Mouse (Mus musculus): ENCODE measurements around the gene Kdm2b. TPM values are rescaled to one million over a fixed set of nuclear protein-coding genes. Genes with fewer than 3 reads are reported as not detected.
A peak's percentile ranks its signal among the peaks of the same experiment; 100 is the strongest.

The Kdm2b gene
- polyA plus RNA-seq, 1 experiment from 2014 or later: 88.1 TPM

- 94% methylated on average over 7 of the region's 7 CpGs for whole genome bisulfite sequencing
- H3K9me3 ChIP-seq: no peaks in the 10 kb centered on the region
- DNase-seq (ENCODE audit: low spot score): no peak
- H3K4me3 ChIP-seq: no peak overlapping the region
- peaks cover 61% of the 10 kb centered on the region for H3K36me3 ChIP-seq (replicated peaks)
- no peak overlapping the region for H3K27ac ChIP-seq (replicated peaks)
- H3K4me1 ChIP-seq: 0 out of 2 replicates have a peak, but pooled peaks cover 5% of the 10 kb centered on the region
- H3K27me3 ChIP-seq (replicated peaks; ENCODE audit: low read depth, poor library complexity, severe bottlenecking): no peaks in the 10 kb centered on the region
These were observed 58.6 kb downstream of the Kdm2b start for GRCm38 (mm10) chr5:122930991-122931390.

- Histone ChIP-seq H3K9me3 (no peaks in the 10 kb centered on the region), H3K4me1 (peaks cover 9% of the 10 kb centered on the region; the same call in 1 of the 2 replicates), H3K27me3 (replicated peaks; ENCODE audit: low read depth, poor library complexity, severe bottlenecking) (no peaks in the 10 kb centered on the region), H3K4me3 (no peak overlapping the region), H3K36me3 (replicated peaks) (peaks cover 34% of the 10 kb centered on the region), H3K27ac (replicated peaks) (no peak overlapping the region)
- DNase-seq (ENCODE audit: low spot score): no peak
- WGBS: 72% methylated on average over 3 of the region's 3 CpGs
These were observed 61.3 kb downstream of the Kdm2b start for GRCm38 (mm10) chr5:122928293-122928692.

- H3K4me1 ChIP-seq: peaks cover 9% of the 10 kb centered on the region; the same call in 1 of the 2 replicates
- 88% methylated on average over 6 of the region's 6 CpGs for WGBS
- H3K36me3 ChIP-seq (replicated peaks): peaks cover 28% of the 10 kb centered on the region
- H3K27me3 ChIP-seq (replicated peaks; ENCODE audit: low read depth, poor library complexity, severe bottlenecking): no peaks in the 10 kb centered on the region
- no peak for DNase-seq (ENCODE audit: low spot score)
- H3K4me3 ChIP-seq: no peak overlapping the region
- no peak overlapping the region for H3K27ac ChIP-seq (replicated peaks)
- H3K9me3 ChIP-seq: no peaks in the 10 kb centered on the region
These were observed 61.9 kb downstream of the Kdm2b start for GRCm38 (mm10) chr5:122927703-122928102.

- H3K27me3 ChIP-seq (replicated peaks; ENCODE audit: low read depth, poor library complexity, severe bottlenecking): no peaks in the 10 kb centered on the region
- no peak overlapping the region for H3K27ac ChIP-seq (replicated peaks)
- peaks cover 25% of the 10 kb centered on the region for H3K36me3 ChIP-seq (replicated peaks)
- WGBS: 89% methylated on average over 8 of the region's 8 CpGs
- no peak for DNase-seq (ENCODE audit: low spot score)
- H3K9me3 ChIP-seq: no peaks in the 10 kb centered on the region
- no peak overlapping the region for H3K4me3 ChIP-seq
- H3K4me1 ChIP-seq: peaks cover 9% of the 10 kb centered on the region; the same call in 1 of the 2 replicates
These were observed 62.5 kb downstream of the Kdm2b start for GRCm38 (mm10) chr5:122927092-122927491.

- no peak for DNase-seq (ENCODE audit: low spot score)
- H3K4me3 ChIP-seq: no peak overlapping the region
- no peaks in the 10 kb centered on the region for H3K27me3 ChIP-seq (replicated peaks; ENCODE audit: low read depth, poor library complexity, severe bottlenecking)
- H3K9me3 ChIP-seq: no peaks in the 10 kb centered on the region
- H3K36me3 ChIP-seq (replicated peaks): peaks cover 19% of the 10 kb centered on the region
- H3K4me1 ChIP-seq: peaks cover 9% of the 10 kb centered on the region; the same call in 1 of the 2 replicates
- WGBS: 87% methylated on average over 3 of the region's 3 CpGs
- H3K27ac ChIP-seq (replicated peaks): no peak overlapping the region
These were observed 63.3 kb downstream of the Kdm2b start for GRCm38 (mm10) chr5:122926341-122926740.

- no peaks in the 10 kb centered on the region for H3K9me3 ChIP-seq
- no peak overlapping the region for H3K4me3 ChIP-seq
- no peaks in the 10 kb centered on the region for H3K27me3 ChIP-seq (replicated peaks; ENCODE audit: low read depth, poor library complexity, severe bottlenecking)
- H3K36me3 ChIP-seq (replicated peaks): peaks cover 18% of the 10 kb centered on the region
- H3K4me1 ChIP-seq: peaks cover 9% of the 10 kb centered on the region; the same call in 1 of the 2 replicates
- WGBS: 49% methylated on average over 7 of the region's 7 CpGs
- DNase-seq (ENCODE audit: low spot score): peak; percentile 68
- no peak overlapping the region for H3K27ac ChIP-seq (replicated peaks)
These were observed 64.1 kb downstream of the Kdm2b start for GRCm38 (mm10) chr5:122925534-122925958.

- Histone ChIP-seq H3K4me3 (no peak overlapping the region), H3K9me3 (no peaks in the 10 kb centered on the region), H3K27me3 (replicated peaks; ENCODE audit: low read depth, poor library complexity, severe bottlenecking) (no peaks in the 10 kb centered on the region), H3K4me1 (peaks cover 10% of the 10 kb centered on the region; the same call in 1 of the 2 replicates), H3K36me3 (replicated peaks) (peaks cover 12% of the 10 kb centered on the region; the same call in 1 of the 2 replicates), H3K27ac (replicated peaks) (no peak overlapping the region)
- 91% methylated on average over 10 of the region's 10 CpGs for WGBS
- DNase-seq (ENCODE audit: low spot score): no peak
These were observed 65.7 kb downstream of the Kdm2b start for GRCm38 (mm10) chr5:122923871-122924465.

- DNase-seq (ENCODE audit: low spot score): no peak
- 88% methylated on average over 8 of the region's 8 CpGs for WGBS
- peaks cover 12% of the 10 kb centered on the region; the same call in 1 of the 2 replicates for H3K36me3 ChIP-seq (replicated peaks)
- no peaks in the 10 kb centered on the region for H3K9me3 ChIP-seq
- no peaks in the 10 kb centered on the region for H3K27me3 ChIP-seq (replicated peaks; ENCODE audit: low read depth, poor library complexity, severe bottlenecking)
- peaks cover 23% of the 10 kb centered on the region for H3K4me1 ChIP-seq
- H3K4me3 ChIP-seq: no peak overlapping the region
- H3K27ac ChIP-seq (replicated peaks): no peak overlapping the region
These were observed 67.7 kb downstream of the Kdm2b start for GRCm38 (mm10) chr5:122921941-122922340.

- no peaks in the 10 kb centered on the region for H3K9me3 ChIP-seq
- H3K4me3 ChIP-seq: no peak overlapping the region
- no peak for DNase-seq (ENCODE audit: low spot score)
- no peak overlapping the region for H3K27ac ChIP-seq (replicated peaks)
- H3K4me1 ChIP-seq: peaks cover 20% of the 10 kb centered on the region
- H3K36me3 ChIP-seq (replicated peaks): peaks cover 12% of the 10 kb centered on the region; the same call in 1 of the 2 replicates
- H3K27me3 ChIP-seq (replicated peaks; ENCODE audit: low read depth, poor library complexity, severe bottlenecking): no peaks in the 10 kb centered on the region
- WGBS: 88% methylated on average over 5 of the region's 5 CpGs
These were observed 69.1 kb downstream of the Kdm2b start for GRCm38 (mm10) chr5:122920557-122920956.

- WGBS: 34% methylated on average over 7 of the region's 7 CpGs
- Histone ChIP-seq H3K4me1 (peaks cover 19% of the 10 kb centered on the region), H3K36me3 (replicated peaks) (peaks cover 28% of the 10 kb centered on the region), H3K9me3 (no peaks in the 10 kb centered on the region), H3K27ac (replicated peaks) (peak overlapping the region; percentile 66), H3K4me3 (no peak overlapping the region), H3K27me3 (replicated peaks; ENCODE audit: low read depth, poor library complexity, severe bottlenecking) (no peaks in the 10 kb centered on the region)
- DNase-seq (ENCODE audit: low spot score): peak; percentile 76
These were observed 71.5 kb downstream of the Kdm2b start for GRCm38 (mm10) chr5:122917982-122918711.

- Histone ChIP-seq H3K27ac (replicated peaks) (no peak overlapping the region), H3K36me3 (replicated peaks) (peaks cover 28% of the 10 kb centered on the region)
These were observed 73.5 kb downstream of the Kdm2b start for GRCm38 (mm10) chr5:122916147-122916546.

GRCm38 (mm10) chr5:122912863-122913262 is 76.8 kb downstream of the Kdm2b start:
- DNase-seq (ENCODE audit: low spot score): no peak
- no peaks in the 10 kb centered on the region for H3K27me3 ChIP-seq (replicated peaks; ENCODE audit: low read depth, poor library complexity, severe bottlenecking)
- H3K4me1 ChIP-seq: peaks cover 7% of the 10 kb centered on the region
- no peaks in the 10 kb centered on the region for H3K9me3 ChIP-seq
- no peak overlapping the region for H3K4me3 ChIP-seq
- H3K27ac ChIP-seq (replicated peaks): no peak overlapping the region
- H3K36me3 ChIP-seq (replicated peaks): peaks cover 22% of the 10 kb centered on the region
- 93% methylated on average over 4 of the region's 4 CpGs for WGBS

More at GRCm38 (mm10) chr5:122916147-122916546, 73.5 kb downstream of the Kdm2b start:
- no peaks in the 10 kb centered on the region for H3K9me3 ChIP-seq
- H3K4me1 ChIP-seq: peaks cover 19% of the 10 kb centered on the region
- no peaks in the 10 kb centered on the region for H3K27me3 ChIP-seq (replicated peaks; ENCODE audit: low read depth, poor library complexity, severe bottlenecking)
- 90% methylated on average over 6 of the region's 6 CpGs for WGBS
- no peak for DNase-seq (ENCODE audit: low spot score)
- H3K4me3 ChIP-seq: no peak overlapping the region

GRCm38 (mm10) chr5:122909481-122909880 is 80.1 kb downstream of the Kdm2b start:
- Histone ChIP-seq H3K4me3 (no peak overlapping the region), H3K9me3 (no peaks in the 10 kb centered on the region), H3K36me3 (replicated peaks) (peaks cover 14% of the 10 kb centered on the region), H3K27me3 (replicated peaks; ENCODE audit: low read depth, poor library complexity, severe bottlenecking) (no peaks in the 10 kb centered on the region), H3K27ac (replicated peaks) (0 out of 2 replicates have a peak overlapping the region, but pooled peaks have one; percentile 24), H3K4me1 (no peaks in the 10 kb centered on the region)
- no peak for DNase-seq (ENCODE audit: low spot score)
- WGBS: 90% methylated on average over 18 of the region's 18 CpGs
